Mouse (Mus musculus) heart, adult 2 months (tissue): Measurements from ENCODE around the gene LTO1.

ENCODE experiments used
- CTCF ChIP-seq: fragments of 200-600 bp; IDR thresholded peaks from 2 replicates; pipeline ENCODE4 v1.8.1; 2022; ENCODE audit warnings: antibody characterized with exemption, mild to moderate bottlenecking, moderate library complexity
- EP300 ChIP-seq: fragments of 200-500 bp; IDR thresholded peaks from 2 replicates; pipeline ENCODE4 v1.6.1; 2011; ENCODE audit warnings: low read depth, low read length, control low read depth; ENCODE audit not compliant: insufficient read depth
- POLR2A ChIP-seq: fragments of 200-500 bp; IDR thresholded peaks from 2 replicates; pipeline ENCODE4 v1.6.1; 2011; ENCODE audit warnings: mild to moderate bottlenecking, low read depth, low read length, control low read depth; ENCODE audit not compliant: insufficient read depth

GRCm38 (mm10) chr7:144933796-144934195, 18.9 kb downstream of the LTO1 start:
- TF ChIP-seq CTCF = no peak
- no peak for TF ChIP-seq POLR2A
- no peak for TF ChIP-seq EP300
